Mouse (Mus musculus) CH12.LX (cell line): ENCODE results near the gene Cdc42ep1. TPM values are rescaled to one million over a fixed set of nuclear protein-coding genes. Genes with fewer than 3 reads are reported as not detected.
A peak's percentile ranks its signal among the peaks of the same experiment; 100 is the strongest.

Source experiments
- DNase-seq: peaks from one replicate; pipeline ENCODE4 v3.0.0-alpha.2; 2013; ENCODE audit errors: extremely low read depth
- H3K27ac ChIP-seq: 2 replicates; pipeline ENCODE4 v1.5.1; 2012; ENCODE audit warnings: low read depth, mild to moderate bottlenecking, control low read depth, moderate library complexity; ENCODE audit not compliant: insufficient read depth
- H3K27me3 ChIP-seq: replicated peaks from 2 replicates; pipeline ENCODE3; 2012; ENCODE audit warnings: inconsistent platforms
- H3K36me3 ChIP-seq, 2 experiments: replicated peaks in 1 of 2; 2 replicates each; pipeline versions ENCODE3 to v1.6.1; 2012; ENCODE audit warnings: inconsistent platforms in 1 of 2, low read length in 1 of 2, mild to moderate bottlenecking in 1 of 2, mixed read lengths in 1 of 2, moderate library complexity in 1 of 2; ENCODE audit not compliant: control insufficient read depth in 1 of 2, insufficient read depth in 1 of 2
- H3K4me1 ChIP-seq, 2 experiments: 2 replicates each; pipeline ENCODE4 v1.6.1; 2012; ENCODE audit warnings: inconsistent platforms in 1 of 2, moderate library complexity in 1 of 2; ENCODE audit not compliant: insufficient read depth in 2 of 2, control insufficient read depth in 1 of 2
- H3K4me2 ChIP-seq: 2 replicates; pipeline ENCODE4 v1.6.1; 2012; ENCODE audit warnings: low read depth, mild to moderate bottlenecking, control low read depth; ENCODE audit not compliant: poor library complexity, insufficient read depth, severe bottlenecking
- H3K4me3 ChIP-seq, 3 experiments: fragments of 150-350 bp in 1 of 3; sonication (generic) in 1 of 3; replicated peaks in 1 of 3; 2 replicates each; pipeline versions ENCODE3 to v1.5.1; 2011 to 2012; ENCODE audit warnings: low read depth in 2 of 3, low read length in 2 of 3, mild to moderate bottlenecking in 2 of 3, moderate library complexity in 2 of 3, control low read depth in 1 of 3, improper control_type of control experiment in 1 of 3, inconsistent platforms in 1 of 3, mixed read lengths in 1 of 3; ENCODE audit not compliant: poor library complexity in 1 of 3
- H3K79me2 ChIP-seq: replicated peaks from 2 replicates; pipeline ENCODE4 v1.6.1; 2012; ENCODE audit warnings: mild to moderate bottlenecking, moderate library complexity; ENCODE audit not compliant: control insufficient read depth, poor library complexity, insufficient read depth, severe bottlenecking; ENCODE audit errors: extremely low read depth
- H3K9ac ChIP-seq: 2 replicates; pipeline ENCODE4 v1.6.1; 2012; ENCODE audit warnings: low read depth, mild to moderate bottlenecking, control low read depth, moderate library complexity; ENCODE audit not compliant: insufficient read depth
- H3K9me3 ChIP-seq: replicated peaks from 2 replicates; pipeline ENCODE3; 2012; ENCODE audit warnings: low read length, inconsistent platforms, mixed read lengths
- BHLHE40 ChIP-seq: IDR thresholded peaks from 2 replicates; pipeline ENCODE4 v1.6.1; 2011; ENCODE audit warnings: mild to moderate bottlenecking, low read depth, low read length, improper control_type of control experiment
- CHD1 ChIP-seq: IDR thresholded peaks from 2 replicates; pipeline ENCODE4 v1.6.1; 2012; ENCODE audit warnings: low read depth, low read length, improper control_type of control experiment, inconsistent platforms
- CHD2 ChIP-seq: IDR thresholded peaks from 2 replicates; pipeline ENCODE4 v1.6.1; 2011; ENCODE audit warnings: low read length, improper control_type of control experiment
- CTCF ChIP-seq, 2 experiments: IDR thresholded peaks in 1 of 2; conservative IDR thresholded peaks in 1 of 2; 2 replicates each; pipeline ENCODE4 v1.5.1; 2011 to 2012; ENCODE audit warnings: low read depth in 2 of 2, low read length in 2 of 2, improper control_type of control experiment in 1 of 2, inconsistent platforms in 1 of 2, mild to moderate bottlenecking in 1 of 2, moderate library complexity in 1 of 2
- E2F4 ChIP-seq: IDR thresholded peaks from 2 replicates; pipeline ENCODE4 v1.6.1; 2011; ENCODE audit warnings: low read depth, low read length, improper control_type of control experiment; ENCODE audit not compliant: insufficient replicate concordance
- ELF1 ChIP-seq: IDR thresholded peaks from 2 replicates; pipeline ENCODE4 v1.6.1; 2014; ENCODE audit warnings: low read depth, mild to moderate bottlenecking, inconsistent platforms, low read length, improper control_type of control experiment
- EP300 ChIP-seq: IDR thresholded peaks from 2 replicates; pipeline ENCODE4 v1.6.1; 2011; ENCODE audit warnings: low read length, improper control_type of control experiment
- HCFC1 ChIP-seq: IDR thresholded peaks from 2 replicates; pipeline ENCODE4 v1.6.1; 2012; ENCODE audit warnings: low read depth, mild to moderate bottlenecking, inconsistent platforms, low read length, improper control_type of control experiment
- IRF4 ChIP-seq: IDR thresholded peaks from 2 replicates; pipeline ENCODE4 v1.6.1; 2014; ENCODE audit warnings: low read depth, mild to moderate bottlenecking, inconsistent platforms, low read length, improper control_type of control experiment
- JUND ChIP-seq: conservative IDR thresholded peaks from 2 replicates; pipeline ENCODE4 v1.6.1; 2011; ENCODE audit warnings: low read depth, low read length, improper control_type of control experiment
- KAT2A ChIP-seq: IDR thresholded peaks from 2 replicates; pipeline ENCODE4 v1.6.1; 2012; ENCODE audit warnings: low read length, improper control_type of control experiment, inconsistent platforms; ENCODE audit not compliant: insufficient replicate concordance
- MAFK ChIP-seq: IDR thresholded peaks from 2 replicates; pipeline ENCODE4 v1.6.1; 2011; ENCODE audit warnings: low read length, improper control_type of control experiment; ENCODE audit not compliant: insufficient replicate concordance
- MAX ChIP-seq: IDR thresholded peaks from 2 replicates; pipeline ENCODE4 v1.6.1; 2011; ENCODE audit warnings: low read length, improper control_type of control experiment
- MAZ ChIP-seq: IDR thresholded peaks from 2 replicates; pipeline ENCODE4 v1.6.1; 2012; ENCODE audit warnings: low read depth, mild to moderate bottlenecking, inconsistent platforms, low read length, improper control_type of control experiment, moderate library complexity
- MEF2A ChIP-seq: IDR thresholded peaks from 2 replicates; pipeline ENCODE4 v1.6.1; 2014; ENCODE audit warnings: low read depth, mild to moderate bottlenecking, inconsistent platforms, low read length, improper control_type of control experiment, borderline replicate concordance
- MYC ChIP-seq: IDR thresholded peaks from 2 replicates; pipeline ENCODE4 v1.6.1; 2011; ENCODE audit warnings: low read depth, mild to moderate bottlenecking, improper control_type of control experiment, low read length
- NELFE ChIP-seq: IDR thresholded peaks from 2 replicates; pipeline ENCODE4 v1.6.1; 2011; ENCODE audit warnings: low read depth, low read length, improper control_type of control experiment
- PAX5 ChIP-seq: IDR thresholded peaks from 2 replicates; pipeline ENCODE4 v1.6.1; 2012; ENCODE audit warnings: low read length, inconsistent platforms, mixed read lengths
- POLR2A ChIP-seq: IDR thresholded peaks from 2 replicates; pipeline ENCODE4 v1.6.1; 2011; ENCODE audit warnings: low read depth, mild to moderate bottlenecking, improper control_type of control experiment, low read length
- RAD21 ChIP-seq: IDR thresholded peaks from 2 replicates; pipeline ENCODE4 v1.6.1; 2011; ENCODE audit warnings: low read depth, mild to moderate bottlenecking, low read length, improper control_type of control experiment, moderate library complexity
- RCOR1 ChIP-seq: conservative IDR thresholded peaks from 2 replicates; pipeline ENCODE4 v1.6.1; 2012; ENCODE audit warnings: low read depth, mild to moderate bottlenecking, inconsistent platforms, low read length, improper control_type of control experiment
- SIN3A ChIP-seq: IDR thresholded peaks from 2 replicates; pipeline ENCODE4 v1.6.1; 2012; ENCODE audit warnings: low read length, improper control_type of control experiment, inconsistent platforms
- SMC3 ChIP-seq: IDR thresholded peaks from 2 replicates; pipeline ENCODE4 v1.6.1; 2011; ENCODE audit warnings: low read depth, low read length, improper control_type of control experiment
- TBP ChIP-seq: conservative IDR thresholded peaks from 2 replicates; pipeline ENCODE4 v1.6.1; 2011; ENCODE audit warnings: low read depth, low read length, improper control_type of control experiment
- TCF12 ChIP-seq: IDR thresholded peaks from 2 replicates; pipeline ENCODE4 v1.6.1; 2014; ENCODE audit warnings: low read depth, mild to moderate bottlenecking, inconsistent platforms, low read length, improper control_type of control experiment
- UBTF ChIP-seq: IDR thresholded peaks from 2 replicates; pipeline ENCODE4 v1.6.1; 2012; ENCODE audit warnings: low read depth, mild to moderate bottlenecking, inconsistent platforms, low read length, improper control_type of control experiment, moderate library complexity
- USF2 ChIP-seq: conservative IDR thresholded peaks from 2 replicates; pipeline ENCODE4 v1.6.1; 2011; ENCODE audit warnings: low read depth, low read length, improper control_type of control experiment
- ZC3H11A ChIP-seq: IDR thresholded peaks from 2 replicates; pipeline ENCODE4 v1.6.1; 2012; ENCODE audit warnings: low read depth, mild to moderate bottlenecking, inconsistent platforms, low read length, improper control_type of control experiment
- ZNF384 ChIP-seq: IDR thresholded peaks from 2 replicates; pipeline ENCODE4 v1.6.1; 2012; ENCODE audit warnings: low read depth, low read length, improper control_type of control experiment, inconsistent platforms
- dilution Hi-C: fragments of 300-500 bp; cut with MboI; formaldehyde crosslinking; loops from 2 replicates; pipeline ENCODE4 v1.14.3; 2020; ENCODE audit warnings: low sequenced_read_pairs; ENCODE audit not compliant: extremely low pct_unique_long_range_greater_than_20kb, extremely low pct_ligation_motif_present
- in situ Hi-C: fragments of 300-500 bp; cut with MboI; formaldehyde crosslinking; loops from 3 replicates; pipeline ENCODE4 v1.14.3; 2019; ENCODE audit warnings: low sequenced_read_pairs, low pct_ligation_motif_present, low pct_unique_long_range_greater_than_20kb, mixed read lengths
- polyA plus RNA-seq: library from polyadenylated mRNA; unstranded; fragments of >175 nt; gene quantifications from 2 replicates; pipeline ENCODE4 v1.2.1, GENCODE M21; 2012; ENCODE audit warnings: low read depth; ENCODE audit not compliant: insufficient read length
- total RNA-seq, 2 experiments: library from RNA; depleted of rRNA; stranded (reverse); fragments of 300-350 nt in 1 of 2; fragments of >200 nt in 1 of 2; gene quantifications; 2 replicates each; pipeline ENCODE4 v1.2.3; 2012 to 2014

Cdc42ep1 gene
- total and polyA plus RNA-seq, 3 experiments = not detected

GRCm38 (mm10) chr15:78851505-78852153 lies 9.2 kb downstream of the Cdc42ep1 start:
- Histone ChIP-seq H3K4me1 (peaks cover 0 to 9% of the 10 kb centered on the region in 2 experiments; a peak in 2 of 4 replicates), H3K36me3 (no peaks in the 10 kb centered on the region), H3K27ac (no peak overlapping the region), H3K9me3 (no peaks in the 10 kb centered on the region), H3K9ac (no peak overlapping the region), H3K4me3 (no peak overlapping the region), H3K27me3 (peaks cover 89% of the 10 kb centered on the region), H3K79me2 (no peaks in the 10 kb centered on the region), H3K4me2 (no peak overlapping the region)
- dilution Hi-C loops (no loop called here), in situ Hi-C loops (no loop called here)
- no peak for TF ChIP-seq CHD2
- TF ChIP-seq ZC3H11A = no peak
- TF ChIP-seq MYC = 0 out of 2 replicates have a peak, but pooled peaks have one; percentile 34
- no peak for TF ChIP-seq UBTF
- no peak for TF ChIP-seq CHD1
- TF ChIP-seq PAX5 = no peak
- TF ChIP-seq ELF1 = no peak
- TF ChIP-seq IRF4 = no peak
- no peak for TF ChIP-seq JUND
- TF ChIP-seq MAZ = no peak
- TF ChIP-seq ZNF384 = no peak
- no peak for TF ChIP-seq RCOR1
- TF ChIP-seq POLR2A = no peak
- no peak for TF ChIP-seq USF2
- TF ChIP-seq MEF2A = no peak
- no peak for TF ChIP-seq MAX
- TF ChIP-seq SMC3 = peak; percentile 64
- TF ChIP-seq RAD21 = peak; percentile 65
- TF ChIP-seq TCF12 = no peak
- peak; percentile 68 for TF ChIP-seq BHLHE40
- no peak for TF ChIP-seq HCFC1
- no peak for TF ChIP-seq MAFK
- no peak for TF ChIP-seq KAT2A
- TF ChIP-seq CTCF (conservative IDR thresholded peaks at IDR 0.05 in 1 of 2, IDR thresholded peaks at IDR 0.05 in 1 of 2; ENCODE audit: low read depth in 2 of 2, low read length in 2 of 2) = peak; percentile 63 to 88
- TF ChIP-seq TBP = no peak
- no peak for TF ChIP-seq SIN3A
- no peak for TF ChIP-seq EP300
- no peak for TF ChIP-seq NELFE
- TF ChIP-seq E2F4 = no peak
- DNase-seq = peak; percentile 91
